Mouse (Mus musculus) ovary, postnatal 36 days (tissue): ENCODE measurements around the gene Ercc6.
A peak's percentile ranks its signal among the peaks of the same experiment; 100 is the strongest.

Experiments used
- DNase-seq: peaks from one replicate; pipeline ENCODE4 v3.0.0; 2022; ENCODE audit warnings: low spot score, mixed read lengths

The Ercc6 gene

DNA sequence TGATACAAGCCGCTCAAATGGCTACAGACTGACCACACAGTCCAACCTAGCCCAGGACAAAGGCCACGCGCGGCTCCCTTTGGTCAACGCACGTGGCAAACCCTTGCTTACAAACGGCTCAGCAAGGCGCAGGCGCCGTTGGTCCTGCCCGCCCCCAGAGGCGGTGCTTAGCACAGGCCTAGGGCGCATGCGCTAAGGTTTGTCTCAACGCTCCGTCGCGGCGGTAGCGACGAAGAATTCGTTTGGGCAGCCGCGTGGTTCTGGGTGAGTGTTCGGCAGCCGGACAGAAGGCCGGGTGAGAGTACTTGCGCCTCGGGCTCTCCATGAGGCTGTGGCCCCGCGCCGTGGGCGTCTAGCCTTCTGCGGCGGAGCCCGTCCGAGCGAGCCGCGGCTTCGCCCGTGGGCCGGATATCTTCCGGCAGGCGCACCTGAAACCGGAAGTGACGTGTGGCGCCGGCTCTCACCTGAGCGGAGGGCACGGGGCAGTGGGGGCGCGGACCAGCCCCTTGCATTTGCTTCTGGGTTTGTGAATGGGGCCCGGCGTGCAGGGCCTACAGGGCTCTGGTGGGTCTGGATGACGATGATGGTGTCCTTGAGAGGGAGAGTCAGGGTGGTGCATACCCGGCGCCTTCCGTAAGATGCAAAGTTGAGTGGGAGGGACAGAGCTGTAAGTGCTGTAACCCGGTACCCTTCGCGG lies at the start of gene Ercc6:
TSS of gene Ercc6 (plus strand) at position 186 of the 697 bp plus-strand sequence.
- DNase-seq, result peak; percentile 93

GRCm38 (mm10) chr14:32464601-32465505 lies 48.5 kb upstream of the Ercc6 start, which contains the start of gene Slc18a3:
TSS of gene Slc18a3 (minus strand) at chr14:32464850.
- no peak for DNase-seq

DNA sequence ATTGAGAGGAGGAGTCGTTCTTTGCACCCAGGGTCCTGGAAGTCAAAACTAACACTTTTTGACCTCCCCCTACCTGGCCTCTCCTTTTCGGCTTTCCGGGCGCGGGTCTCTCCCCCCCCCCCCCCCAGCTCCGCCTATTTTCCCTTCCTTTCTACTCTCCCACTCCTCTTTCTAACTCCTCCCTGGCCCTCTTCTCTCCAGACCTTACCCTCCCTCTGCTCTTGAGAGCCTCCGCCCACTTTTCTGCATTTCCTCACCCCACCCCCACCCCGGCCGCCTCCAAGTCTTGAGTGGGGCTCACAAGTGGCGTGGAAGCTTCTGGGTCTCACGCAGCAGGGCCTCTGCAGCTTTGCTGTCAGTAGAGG lies 47.8 kb upstream of the Ercc6 start:
- no peak for DNase-seq

DNA sequence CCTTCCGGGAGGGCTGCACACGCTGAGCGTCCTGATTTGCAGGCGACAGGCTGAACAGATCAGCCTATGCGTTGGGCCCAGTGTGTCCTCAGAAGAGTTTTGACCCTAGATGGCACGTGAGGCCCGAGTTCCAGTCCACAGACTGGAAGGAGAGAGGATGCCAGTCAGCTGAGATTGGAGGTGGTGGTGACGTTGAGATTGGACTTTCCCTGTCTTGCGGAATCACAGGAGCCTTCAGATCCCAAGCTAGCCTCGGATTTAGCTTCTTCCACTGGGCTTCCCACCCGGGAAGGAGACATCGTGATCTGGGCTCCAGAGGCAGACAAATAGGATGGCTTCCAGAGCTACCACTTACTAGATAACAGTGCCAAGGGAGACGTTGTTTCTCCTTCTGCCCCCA lies 47.4 kb upstream of the Ercc6 start, which contains the start of gene Chat:
TSS of gene Chat (minus strand) at position 101 of the 400 bp plus-strand sequence.
- DNase-seq, result no peak

DNA sequence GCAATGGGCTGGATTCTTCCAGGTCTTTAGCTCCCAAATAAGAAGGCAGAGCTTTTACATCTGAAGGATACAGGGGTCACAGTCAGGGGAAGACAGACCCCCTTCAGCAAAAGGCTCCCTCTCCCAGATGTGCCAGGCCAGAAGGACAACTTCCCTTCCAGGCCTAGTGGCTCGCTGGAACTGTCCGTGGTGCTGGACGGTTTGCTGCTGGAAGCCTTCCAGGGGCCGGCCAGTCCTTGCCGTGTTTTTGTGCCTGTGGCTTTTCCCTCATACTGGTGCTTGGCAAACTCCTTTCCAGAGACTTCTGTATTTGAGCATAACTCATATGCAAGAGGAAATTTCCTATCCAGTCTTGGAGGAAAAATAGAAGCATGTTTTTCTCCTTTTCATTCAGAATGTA lies 45.7 kb upstream of the Ercc6 start:
- peak; percentile 74 for DNase-seq

- DNase-seq, result peak; percentile 29
Observed at GRCm38 (mm10) chr14:32472996-32473395, 40.3 kb upstream of the Ercc6 start.

GRCm38 (mm10) chr14:32476559-32476958 lies 36.8 kb upstream of the Ercc6 start:
- DNase-seq, result no peak

DNA sequence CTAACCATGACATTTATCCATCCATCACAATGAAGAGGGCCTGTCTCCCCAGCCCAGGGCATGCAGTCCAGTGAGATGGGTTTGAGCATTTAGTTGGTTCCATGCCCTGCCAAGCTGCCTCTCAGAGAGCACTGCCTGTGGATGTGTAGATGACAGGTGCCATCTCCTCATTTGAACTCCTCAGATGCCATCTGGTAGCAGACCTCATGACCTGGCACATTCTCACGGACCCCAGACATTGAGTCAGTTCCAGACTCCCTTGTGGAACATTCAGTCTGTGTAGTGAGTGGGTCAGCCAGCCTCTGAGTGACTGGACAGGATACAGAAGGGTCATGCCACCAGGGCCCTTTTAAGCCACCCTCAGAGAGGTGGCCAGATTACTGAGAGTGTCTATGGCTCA lies 35.7 kb upstream of the Ercc6 start:
- no peak for DNase-seq

- DNase-seq, result no peak
Observed at GRCm38 (mm10) chr14:32482061-32482460, 31.3 kb upstream of the Ercc6 start.

GRCm38 (mm10) chr14:32492521-32492920 lies 20.8 kb upstream of the Ercc6 start:
- no peak for DNase-seq

DNA sequence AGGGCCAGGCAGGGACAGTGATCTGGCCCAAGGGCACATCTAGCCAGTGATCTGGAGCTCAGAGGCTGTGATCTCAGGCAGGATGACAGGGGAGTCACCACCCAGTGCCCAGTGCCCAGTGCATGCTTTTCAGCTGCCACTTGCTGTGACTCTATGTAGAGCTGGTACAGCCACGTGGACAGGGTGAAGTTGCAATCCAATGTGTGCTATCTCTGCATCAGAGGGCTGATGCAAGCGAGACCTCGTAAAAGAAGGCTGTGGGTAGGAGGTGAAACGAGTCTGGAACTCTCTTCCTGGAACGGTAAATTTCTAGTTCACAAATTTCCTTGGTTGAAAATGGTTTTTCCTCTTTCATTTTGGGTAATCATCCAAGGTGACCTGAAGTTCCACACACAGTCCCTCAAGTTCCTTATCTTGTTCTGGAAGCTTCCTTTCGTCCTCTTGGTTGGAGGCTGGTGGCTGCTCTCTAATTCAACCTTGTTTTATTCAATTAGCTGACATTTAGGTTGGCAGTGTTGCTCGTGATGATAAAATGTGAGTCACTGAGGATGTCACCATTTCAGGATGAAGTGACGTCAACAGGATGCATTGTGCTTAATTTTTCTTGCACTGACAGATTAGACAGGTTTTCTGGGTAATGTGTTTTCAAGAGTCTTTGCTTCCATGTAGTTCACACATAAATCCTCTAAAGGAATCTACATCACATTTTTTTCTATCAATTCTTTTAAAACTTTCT lies 17.0 kb upstream of the Ercc6 start:
- DNase-seq, result no peak

GRCm38 (mm10) chr14:32501303-32501702 lies 12.0 kb upstream of the Ercc6 start:
- DNase-seq, result no peak

DNA sequence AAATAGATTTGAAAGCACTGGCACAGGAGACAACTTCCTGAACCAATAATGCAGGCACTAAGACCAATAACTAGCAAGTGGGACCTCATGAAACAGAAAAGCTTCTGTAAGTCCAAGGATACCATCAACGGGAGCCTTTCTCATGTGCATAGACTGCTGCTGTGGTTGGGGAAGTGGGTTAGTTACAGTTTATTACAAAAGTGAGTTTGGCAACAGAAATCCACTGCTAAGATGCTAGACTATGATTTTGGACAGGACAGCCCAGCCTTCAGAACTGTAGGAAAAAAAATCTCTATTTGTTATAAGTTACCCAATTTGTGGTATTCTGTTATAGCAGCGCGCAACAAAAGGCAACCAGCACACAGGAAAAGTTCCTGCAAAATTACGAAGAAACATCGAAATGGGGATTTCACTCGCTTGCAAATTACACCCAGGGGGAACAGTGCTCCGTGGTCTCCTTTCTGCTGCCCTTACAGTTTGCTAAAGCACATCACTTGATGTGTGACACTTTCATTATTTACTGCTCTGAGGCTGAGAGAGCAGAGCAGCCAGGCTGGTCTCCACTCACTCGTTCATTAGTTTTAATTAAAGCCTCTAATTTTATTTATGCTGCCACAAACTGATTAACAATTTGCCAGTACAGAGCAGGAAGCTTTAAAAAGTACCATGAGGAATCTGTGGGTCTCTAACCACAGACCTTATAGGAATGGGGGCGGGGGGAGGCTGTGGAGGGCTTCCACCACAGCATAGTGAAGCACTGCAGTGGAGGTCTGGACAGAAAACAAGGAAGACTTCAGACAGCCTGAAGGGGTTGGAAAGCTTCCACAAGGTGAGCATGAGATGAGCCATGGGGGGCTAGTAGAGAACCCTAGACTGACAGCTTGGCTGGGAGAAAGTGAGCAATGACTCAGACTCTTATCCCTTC lies 10.3 kb upstream of the Ercc6 start:
- DNase-seq, result no peak

DNA sequence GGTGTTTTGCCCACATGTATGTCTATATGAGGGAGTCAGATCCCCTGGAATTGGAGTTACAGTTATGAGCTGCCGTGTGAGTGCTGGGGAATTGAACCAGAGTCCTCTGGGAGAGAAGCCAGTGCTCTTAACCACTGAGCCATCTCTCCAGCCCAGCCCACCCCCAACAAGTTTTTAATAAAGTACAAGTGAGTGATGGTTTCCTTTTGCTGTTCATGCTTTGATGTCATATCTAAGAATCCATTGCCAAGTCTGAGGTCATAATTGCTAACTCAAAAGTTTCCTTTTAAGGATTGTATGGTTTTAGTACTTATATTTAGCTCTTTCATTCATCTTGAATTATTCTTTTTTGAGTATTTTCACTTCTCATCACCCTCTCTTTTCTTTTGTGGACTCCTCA lies 9.4 kb upstream of the Ercc6 start:
- no peak for DNase-seq

DNA sequence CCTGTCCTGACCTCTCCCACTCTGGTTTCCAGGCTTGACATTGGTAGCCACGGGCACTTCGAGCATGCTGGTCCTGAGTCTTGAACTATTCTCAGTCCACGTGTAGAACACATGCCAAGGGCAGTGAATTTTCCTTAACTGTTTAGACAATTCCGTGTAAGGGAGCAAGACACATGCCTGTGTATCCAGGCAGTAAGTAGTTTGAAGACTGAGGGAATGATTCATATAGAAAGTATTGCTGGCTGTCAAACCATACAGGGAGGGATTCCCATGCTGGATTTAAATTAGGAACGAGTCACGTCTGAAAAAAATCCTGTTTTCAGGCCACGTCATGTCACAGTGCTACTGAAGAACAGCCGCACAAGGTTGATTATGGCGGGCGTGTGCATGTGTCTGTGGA lies 7.0 kb upstream of the Ercc6 start:
- DNase-seq, result no peak

GRCm38 (mm10) chr14:32507216-32507615 lies 6.1 kb upstream of the Ercc6 start:
- DNase-seq, result no peak

GRCm38 (mm10) chr14:32508105-32508835 lies 5.1 kb upstream of the Ercc6 start:
- no peak for DNase-seq

DNA sequence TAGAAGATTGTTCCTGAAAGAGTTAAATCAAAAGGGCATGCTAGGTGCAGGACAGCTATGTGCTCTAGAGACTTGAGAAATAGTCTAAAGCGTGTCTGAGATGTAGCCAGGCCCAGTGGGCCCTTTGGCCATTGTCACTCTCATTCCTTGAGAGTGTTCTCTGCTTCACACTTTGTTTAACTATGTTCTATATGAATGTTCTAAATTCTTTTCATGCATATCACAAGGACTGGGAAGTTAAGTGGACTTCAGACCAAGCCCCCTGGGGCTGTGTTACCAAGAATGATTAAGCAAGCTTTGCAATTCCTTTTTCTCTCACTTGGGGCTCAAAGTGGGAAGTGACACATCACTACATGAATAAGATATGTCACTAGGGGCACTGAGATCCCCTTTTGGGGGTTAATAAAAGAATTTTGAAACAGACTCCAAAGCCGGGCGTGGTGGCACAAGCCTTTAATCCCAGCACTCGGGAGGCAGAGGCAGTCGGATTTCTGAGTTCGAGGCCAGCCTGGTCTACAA lies 3.8 kb upstream of the Ercc6 start:
- no peak for DNase-seq

- no peak for DNase-seq
Observed at GRCm38 (mm10) chr14:32512912-32513311, 409 bp upstream of the Ercc6 start.

DNA sequence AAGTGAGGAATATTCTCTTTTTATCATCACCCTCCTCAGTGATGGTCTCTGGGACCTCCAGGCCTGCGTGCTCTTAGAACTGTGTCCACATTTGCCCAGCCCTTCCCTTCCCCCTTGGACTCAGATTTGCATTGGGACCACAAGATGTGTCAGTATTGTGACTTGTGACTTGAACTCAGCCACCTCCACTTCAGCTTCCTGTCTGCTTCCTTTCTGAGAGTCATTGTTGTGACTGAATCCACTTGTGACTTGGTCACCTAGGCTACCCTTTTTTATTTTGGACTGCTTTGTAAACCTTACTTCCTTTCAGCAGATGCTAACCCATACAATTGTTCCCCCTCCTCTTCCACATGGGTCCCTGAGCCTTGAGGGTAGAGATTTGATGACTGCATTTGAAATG lies 2.8 kb downstream of the Ercc6 start:
- DNase-seq, result no peak
